Mouse (Mus musculus): Measurements from ENCODE around the gene Epb41l4b. TPM values are rescaled to one million over a fixed set of nuclear protein-coding genes. Genes with fewer than 3 reads are reported as not detected.

The Epb41l4b gene
- polyA plus RNA-seq, 1 experiment from 2014 or later: 3.7 TPM

- peak; percentile 56 for ATAC-seq (replicated peaks)
- H3K27ac ChIP-seq: peak overlapping the region; percentile 61
- no peaks in the 10 kb centered on the region for H3K36me3 ChIP-seq (replicated peaks)
- H3K27me3 ChIP-seq (replicated peaks): peaks cover 26% of the 10 kb centered on the region
- under 1% methylated on average over 38 of the region's 43 CpGs for WGBS
- H3K4me2 ChIP-seq: peak overlapping the region; percentile 76
- no peaks in the 10 kb centered on the region for H3K9me3 ChIP-seq
- H3K9ac ChIP-seq: peak overlapping the region; percentile 72
- peak overlapping the region; percentile 77 for H3K4me3 ChIP-seq
- H3K4me1 ChIP-seq: peaks cover 32% of the 10 kb centered on the region
These were observed 737 bp downstream of the Epb41l4b start for GRCm38 (mm10) chr4:57142374-57143025.

GRCm38 (mm10) chr4:57141908-57142361 is 1.3 kb downstream of the Epb41l4b start:
- peaks cover 32% of the 10 kb centered on the region for H3K4me1 ChIP-seq
- peak overlapping the region; percentile 76 for H3K4me2 ChIP-seq
- WGBS: 1% methylated on average over 26 of the region's 26 CpGs
- ATAC-seq (replicated peaks): no peak
- H3K9ac ChIP-seq: peak overlapping the region; percentile 72
- no peaks in the 10 kb centered on the region for H3K9me3 ChIP-seq
- H3K36me3 ChIP-seq (replicated peaks): no peaks in the 10 kb centered on the region
- peak overlapping the region; percentile 77 for H3K4me3 ChIP-seq
- H3K27ac ChIP-seq: no peak overlapping the region
- peaks cover 26% of the 10 kb centered on the region for H3K27me3 ChIP-seq (replicated peaks)

GRCm38 (mm10) chr4:57140992-57141717 is 2.1 kb downstream of the Epb41l4b start:
- no peak overlapping the region for H3K27ac ChIP-seq
- peak overlapping the region; percentile 76 for H3K4me2 ChIP-seq
- H3K4me1 ChIP-seq: peaks cover 32% of the 10 kb centered on the region
- H3K36me3 ChIP-seq (replicated peaks): no peaks in the 10 kb centered on the region
- ATAC-seq (replicated peaks): no peak
- H3K9me3 ChIP-seq: no peaks in the 10 kb centered on the region
- H3K9ac ChIP-seq: peak overlapping the region; percentile 72; the same call in 1 of the 2 replicates
- peak overlapping the region; percentile 77 for H3K4me3 ChIP-seq
- H3K27me3 ChIP-seq (replicated peaks): peaks cover 26% of the 10 kb centered on the region
- WGBS: 20% methylated on average over 15 of the region's 15 CpGs

GRCm38 (mm10) chr4:57140200-57140799 is 2.9 kb downstream of the Epb41l4b start:
- peak overlapping the region; percentile 76; the same call in 1 of the 2 replicates for H3K4me2 ChIP-seq
- 14% methylated on average over 4 of the region's 4 CpGs for WGBS
- no peak overlapping the region for H3K27ac ChIP-seq
- H3K4me3 ChIP-seq: peak overlapping the region; percentile 77; the same call in 1 of the 2 replicates
- H3K4me1 ChIP-seq: peaks cover 32% of the 10 kb centered on the region
- H3K27me3 ChIP-seq (replicated peaks): peaks cover 26% of the 10 kb centered on the region
- H3K9me3 ChIP-seq: no peaks in the 10 kb centered on the region
- no peak overlapping the region for H3K9ac ChIP-seq
- ATAC-seq (replicated peaks): no peak
- no peaks in the 10 kb centered on the region for H3K36me3 ChIP-seq (replicated peaks)

GRCm38 (mm10) chr4:57139433-57139832 is 3.8 kb downstream of the Epb41l4b start:
- H3K4me1 ChIP-seq: peaks cover 32% of the 10 kb centered on the region
- 67% methylated on average over 10 of the region's 10 CpGs for WGBS
- peaks cover 20% of the 10 kb centered on the region for H3K27me3 ChIP-seq (replicated peaks)
- no peaks in the 10 kb centered on the region for H3K36me3 ChIP-seq (replicated peaks)
- no peaks in the 10 kb centered on the region for H3K9me3 ChIP-seq
- H3K4me3 ChIP-seq: no peak overlapping the region
- no peak overlapping the region for H3K4me2 ChIP-seq
- no peak overlapping the region for H3K9ac ChIP-seq
- no peak for ATAC-seq (replicated peaks)
- no peak overlapping the region for H3K27ac ChIP-seq

- H3K4me1 ChIP-seq: peaks cover 29% of the 10 kb centered on the region
- H3K27me3 ChIP-seq (replicated peaks): peaks cover 17% of the 10 kb centered on the region
- no peaks in the 10 kb centered on the region for H3K9me3 ChIP-seq
- H3K27ac ChIP-seq: no peak overlapping the region
- H3K4me2 ChIP-seq: no peak overlapping the region
- H3K9ac ChIP-seq: no peak overlapping the region
- no peak for ATAC-seq (replicated peaks)
- WGBS: 80% methylated on average over 6 of the region's 6 CpGs
- H3K4me3 ChIP-seq: no peak overlapping the region
- H3K36me3 ChIP-seq (replicated peaks): no peaks in the 10 kb centered on the region
These were observed 5.2 kb downstream of the Epb41l4b start for GRCm38 (mm10) chr4:57138093-57138440.

- Histone ChIP-seq H3K4me2 (no peak overlapping the region), H3K27ac (no peak overlapping the region), H3K36me3 (replicated peaks) (no peaks in the 10 kb centered on the region), H3K9ac (no peak overlapping the region), H3K4me3 (no peak overlapping the region), H3K9me3 (no peaks in the 10 kb centered on the region), H3K27me3 (replicated peaks) (peaks cover 17% of the 10 kb centered on the region), H3K4me1 (peaks cover 26% of the 10 kb centered on the region)
- ATAC-seq (replicated peaks): no peak
- 80% methylated on average over 8 of the region's 8 CpGs for WGBS
These were observed 5.7 kb downstream of the Epb41l4b start for GRCm38 (mm10) chr4:57137371-57138092.

- Histone ChIP-seq H3K4me1 (peaks cover 7% of the 10 kb centered on the region), H3K9ac (no peak overlapping the region), H3K27ac (no peak overlapping the region), H3K4me3 (no peak overlapping the region), H3K36me3 (replicated peaks) (no peaks in the 10 kb centered on the region), H3K27me3 (replicated peaks) (peaks cover 9% of the 10 kb centered on the region), H3K4me2 (no peak overlapping the region), H3K9me3 (no peaks in the 10 kb centered on the region)
- ATAC-seq (replicated peaks): no peak
- 85% methylated on average over 1 of the region's 1 CpGs for WGBS
These were observed 7.8 kb downstream of the Epb41l4b start for GRCm38 (mm10) chr4:57135431-57135830.

- no peaks in the 10 kb centered on the region for H3K9me3 ChIP-seq
- no peak overlapping the region for H3K4me3 ChIP-seq
- peaks cover 2% of the 10 kb centered on the region for H3K27me3 ChIP-seq (replicated peaks)
- H3K4me1 ChIP-seq: peaks cover 4% of the 10 kb centered on the region
- no peak overlapping the region for H3K4me2 ChIP-seq
- 65% methylated on average over 4 of the region's 4 CpGs for WGBS
- no peak overlapping the region for H3K9ac ChIP-seq
- H3K36me3 ChIP-seq (replicated peaks): no peaks in the 10 kb centered on the region
- no peak overlapping the region for H3K27ac ChIP-seq
- ATAC-seq (replicated peaks): no peak
These were observed 8.7 kb downstream of the Epb41l4b start for GRCm38 (mm10) chr4:57134554-57134953.

- no peaks in the 10 kb centered on the region for H3K9me3 ChIP-seq
- no peak overlapping the region for H3K4me3 ChIP-seq
- no peak overlapping the region for H3K9ac ChIP-seq
- H3K27me3 ChIP-seq (replicated peaks): no peaks in the 10 kb centered on the region
- no peak overlapping the region for H3K27ac ChIP-seq
- no peaks in the 10 kb centered on the region for H3K36me3 ChIP-seq (replicated peaks)
- H3K4me2 ChIP-seq: no peak overlapping the region
- WGBS: 78% methylated on average over 10 of the region's 10 CpGs
- H3K4me1 ChIP-seq: no peaks in the 10 kb centered on the region; the same call in 1 of the 2 replicates
- ATAC-seq (replicated peaks): no peak; the same call in 1 of the 2 replicates
These were observed 11.4 kb downstream of the Epb41l4b start for GRCm38 (mm10) chr4:57131839-57132238.

- WGBS: 73% methylated on average over 11 of the region's 11 CpGs
- H3K4me2 ChIP-seq: no peak overlapping the region
- no peak for ATAC-seq (replicated peaks)
These were observed 13.3 kb downstream of the Epb41l4b start for GRCm38 (mm10) chr4:57129718-57130515.

More at GRCm38 (mm10) chr4:57129718-57130515, 13.3 kb downstream of the Epb41l4b start:
- H3K9ac ChIP-seq: no peak overlapping the region
- no peak overlapping the region for H3K27ac ChIP-seq
- no peaks in the 10 kb centered on the region for H3K9me3 ChIP-seq
- no peaks in the 10 kb centered on the region; the same call in 1 of the 2 replicates for H3K4me1 ChIP-seq
- no peak overlapping the region for H3K4me3 ChIP-seq
- H3K36me3 ChIP-seq (replicated peaks): no peaks in the 10 kb centered on the region
- no peaks in the 10 kb centered on the region for H3K27me3 ChIP-seq (replicated peaks)
